Mouse (Mus musculus) spleen, adult 12 weeks (tissue): Measurements from ENCODE around the gene Clcn1.

Experiments used
- DNase-seq: peaks from one replicate; pipeline ENCODE4 v3.0.0; 2022; ENCODE audit warnings: low spot score

Clcn1 gene

DNA sequence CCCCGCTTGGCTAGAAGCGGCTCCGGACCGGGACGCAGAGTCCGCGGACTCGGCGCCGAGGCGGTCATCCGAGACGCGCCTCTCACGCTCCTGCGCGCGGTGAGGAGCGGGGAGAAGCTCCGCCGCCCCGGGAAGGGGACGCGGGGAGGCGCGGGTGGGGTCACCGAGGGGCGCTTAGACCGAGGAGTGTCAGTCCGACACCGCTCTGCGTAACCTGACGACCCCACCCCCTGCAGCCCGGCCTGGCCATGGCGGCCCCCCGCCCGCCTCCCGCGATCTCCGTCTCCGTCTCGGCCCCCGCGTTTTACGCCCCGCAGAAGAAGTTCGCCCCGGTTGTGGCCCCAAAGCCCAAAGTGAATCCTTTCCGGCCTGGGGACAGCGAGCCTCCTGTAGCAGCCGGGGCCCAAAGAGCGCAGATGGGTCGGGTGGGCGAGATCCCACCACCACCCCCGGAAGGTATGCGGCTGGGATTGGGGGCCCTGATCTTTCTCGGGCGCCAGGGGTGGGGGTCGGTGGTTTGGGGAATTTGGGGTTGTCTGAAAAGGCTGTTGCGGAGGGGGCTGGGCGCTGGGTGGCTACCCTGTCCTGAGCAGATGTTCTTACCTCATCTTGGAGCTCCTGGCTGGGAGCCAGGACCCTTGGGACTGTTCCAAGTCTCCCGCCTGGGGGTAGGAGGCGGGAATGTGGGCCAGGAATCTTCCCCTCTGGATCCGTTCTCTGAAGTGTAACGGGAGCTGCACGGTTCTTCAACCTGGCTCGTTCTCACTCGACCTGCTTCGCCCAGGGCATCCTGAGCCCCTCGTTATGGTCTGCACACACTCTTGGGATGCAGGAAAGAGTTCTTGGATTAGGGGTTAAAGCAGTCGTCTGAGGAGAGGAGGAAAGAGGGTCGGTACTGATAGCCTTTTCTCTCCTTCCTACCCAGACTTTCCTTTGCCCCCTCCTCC lies 63.8 kb downstream of the Clcn1 start:
- DNase-seq: no peak

DNA sequence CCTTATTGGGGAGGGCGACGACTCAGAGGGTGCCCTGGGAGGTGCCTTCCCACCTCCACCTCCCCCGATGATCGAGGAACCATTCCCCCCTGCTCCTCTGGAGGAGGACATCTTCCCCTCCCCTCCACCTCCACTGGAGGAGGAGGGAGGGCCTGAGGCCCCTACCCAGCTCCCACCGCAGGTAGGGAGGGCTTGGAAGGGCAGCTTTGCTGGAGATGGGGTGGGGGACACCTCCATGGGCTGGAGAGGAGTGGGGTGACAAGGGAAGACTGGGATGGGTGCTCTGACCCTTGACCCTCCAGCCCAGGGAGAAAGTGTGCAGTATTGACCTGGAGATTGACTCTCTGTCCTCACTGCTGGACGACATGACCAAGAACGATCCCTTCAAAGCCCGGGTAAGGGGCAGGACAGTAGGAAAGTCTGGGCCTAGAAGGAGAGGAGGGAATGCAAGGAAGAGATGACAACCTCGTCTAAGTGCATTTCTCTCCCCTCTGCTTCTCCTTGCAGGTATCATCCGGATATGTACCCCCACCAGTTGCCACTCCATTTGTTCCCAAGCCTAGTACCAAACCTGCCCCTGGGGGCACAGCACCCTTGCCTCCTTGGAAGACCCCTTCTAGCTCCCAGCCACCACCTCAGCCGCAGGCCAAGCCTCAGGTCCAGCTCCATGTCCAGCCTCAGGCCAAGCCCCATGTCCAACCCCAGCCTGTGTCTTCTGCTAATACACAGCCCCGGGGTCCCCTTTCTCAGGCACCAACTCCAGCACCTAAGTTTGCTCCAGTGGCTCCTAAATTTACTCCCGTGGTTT lies 64.7 kb downstream of the Clcn1 start:
- DNase-seq: no peak

DNA sequence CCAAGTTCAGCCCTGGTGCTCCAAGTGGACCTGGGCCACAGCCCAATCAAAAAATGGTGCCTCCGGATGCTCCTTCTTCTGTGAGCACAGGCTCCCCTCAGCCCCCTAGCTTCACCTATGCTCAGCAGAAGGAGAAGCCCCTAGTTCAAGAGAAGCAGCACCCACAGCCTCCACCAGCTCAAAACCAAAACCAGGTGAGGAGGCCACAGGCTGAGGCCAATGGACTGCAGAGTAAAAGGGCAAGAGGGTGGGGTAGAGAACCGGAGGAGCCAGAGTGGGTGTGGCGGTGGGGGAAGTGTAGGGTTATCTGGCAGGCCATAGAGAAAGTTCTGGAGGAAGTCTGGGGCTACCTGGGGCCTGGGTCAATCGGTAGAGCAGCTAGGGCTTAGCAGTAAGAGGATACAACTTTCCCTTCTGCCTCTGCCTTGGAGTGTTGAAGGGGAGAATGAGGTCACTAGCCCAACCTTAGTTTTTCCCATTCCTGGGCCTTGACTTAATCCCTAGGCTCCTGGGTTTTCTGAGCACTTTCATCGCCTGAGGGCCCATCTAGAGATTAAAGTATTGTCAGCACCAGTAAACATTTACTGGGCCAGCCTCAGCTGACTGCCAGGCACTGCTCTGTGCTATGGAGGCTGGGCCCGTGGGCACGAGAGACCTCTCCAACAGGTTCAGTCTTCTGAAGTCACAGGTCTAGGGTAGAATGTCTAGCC lies 65.4 kb downstream of the Clcn1 start:
- no peak for DNase-seq

GRCm38 (mm10) chr6:42352486-42352846 lies 66.0 kb downstream of the Clcn1 start:
- no peak for DNase-seq

DNA sequence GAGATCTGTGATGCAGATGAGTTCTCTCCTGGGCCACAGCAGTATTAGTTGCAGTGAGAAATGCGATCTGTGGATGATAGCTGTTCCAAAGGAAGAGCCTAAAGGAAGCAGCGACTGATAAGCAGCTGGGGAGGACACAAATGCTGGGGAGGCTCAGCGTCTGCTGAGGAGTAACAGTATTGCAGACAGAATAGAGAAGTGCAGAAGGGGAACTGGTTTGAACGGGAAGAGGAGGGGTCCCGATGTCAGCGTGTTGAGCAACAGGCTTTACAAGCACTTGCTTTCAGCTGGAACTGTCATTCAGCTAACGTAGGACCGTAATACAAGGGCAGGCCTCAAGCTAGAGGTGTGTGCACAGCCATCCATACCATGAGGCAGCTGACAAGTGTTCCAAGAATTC lies 66.7 kb downstream of the Clcn1 start:
- no peak for DNase-seq

GRCm38 (mm10) chr6:42354076-42355019 lies 67.9 kb downstream of the Clcn1 start:
- DNase-seq: no peak

DNA sequence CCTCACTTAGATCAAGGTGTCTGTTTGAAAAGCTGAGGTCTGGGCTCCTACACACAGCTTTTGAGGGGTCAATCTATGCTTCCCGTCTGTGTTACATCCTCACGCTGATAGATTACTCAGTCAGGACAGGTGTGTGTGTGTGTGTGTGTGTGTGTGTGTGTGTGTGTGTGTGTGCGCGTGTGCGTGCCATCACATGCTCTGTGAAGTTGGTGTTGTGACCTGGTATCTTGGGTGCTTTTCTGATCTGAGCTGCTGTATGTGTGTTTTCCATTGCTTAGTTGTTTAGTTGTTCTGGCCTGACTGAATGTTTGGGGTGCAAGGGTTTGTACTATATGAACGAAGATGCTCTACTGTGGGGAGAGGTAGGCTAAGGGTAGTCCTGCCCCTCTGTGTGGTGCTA lies 68.9 kb downstream of the Clcn1 start:
- DNase-seq: no peak

- DNase-seq: no peak
Observed at GRCm38 (mm10) chr6:42355794-42356600, 69.5 kb downstream of the Clcn1 start.

DNA sequence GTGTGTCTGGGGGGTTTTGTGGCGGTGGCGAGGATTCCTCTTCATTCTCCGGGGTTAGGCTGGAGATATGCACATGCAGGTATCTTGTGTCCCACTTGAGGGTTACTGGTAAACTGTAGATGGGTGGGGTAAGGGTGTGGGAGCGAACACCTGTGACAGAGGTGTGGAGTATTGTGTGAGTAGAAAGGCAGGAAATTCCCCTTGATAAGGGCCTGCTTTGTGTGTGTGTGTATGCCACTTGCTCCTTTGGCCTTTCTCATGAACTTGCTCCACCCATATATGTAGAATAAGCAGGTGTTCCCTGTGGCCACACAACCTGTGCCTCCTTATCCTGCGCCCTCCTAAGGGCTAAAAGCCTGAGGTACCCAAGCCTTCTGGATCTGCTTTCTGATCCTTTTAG lies 70.4 kb downstream of the Clcn1 start:
- no peak for DNase-seq

DNA sequence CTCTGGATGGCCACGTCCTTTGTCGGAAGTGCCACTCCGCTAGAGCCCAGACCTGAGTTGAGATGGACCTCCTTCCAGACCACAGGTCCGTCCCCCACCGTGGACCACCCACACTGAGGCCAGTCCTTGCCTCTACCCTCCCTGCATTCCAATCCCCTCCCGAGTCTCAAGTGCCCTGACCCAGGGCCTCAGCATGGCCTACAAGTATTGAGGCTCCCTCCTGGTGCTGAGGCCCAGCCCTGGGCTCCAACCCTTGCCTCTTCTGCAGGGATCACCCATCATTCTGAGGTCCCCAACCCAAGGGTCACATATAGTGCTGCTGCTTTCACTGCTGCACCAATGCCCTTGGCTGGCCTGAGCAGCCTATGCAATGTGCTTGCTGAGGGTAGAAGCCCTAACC lies 71.4 kb downstream of the Clcn1 start:
- no peak for DNase-seq

DNA sequence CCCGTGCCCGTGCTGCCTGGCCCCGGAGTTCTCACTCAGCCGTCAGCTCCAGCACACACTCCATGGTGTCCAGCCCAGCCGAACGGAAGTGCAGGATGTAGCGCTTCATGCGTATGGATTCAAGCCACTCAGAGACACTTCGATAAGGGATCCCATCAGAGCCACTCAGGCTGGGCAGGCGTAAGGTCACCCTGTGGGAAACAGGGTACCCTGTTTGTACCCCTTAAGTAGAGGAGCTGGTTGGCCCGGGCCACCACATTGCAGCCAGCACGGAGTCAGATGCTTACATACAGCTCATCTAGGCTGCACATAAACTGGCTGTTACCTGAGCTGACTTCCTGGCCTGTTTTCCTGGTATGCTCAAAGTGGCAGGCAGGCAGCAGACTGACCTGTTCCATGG lies 72.4 kb downstream of the Clcn1 start:
- DNase-seq: no peak

GRCm38 (mm10) chr6:42359364-42360147 lies 73.1 kb downstream of the Clcn1 start:
- DNase-seq: no peak

DNA sequence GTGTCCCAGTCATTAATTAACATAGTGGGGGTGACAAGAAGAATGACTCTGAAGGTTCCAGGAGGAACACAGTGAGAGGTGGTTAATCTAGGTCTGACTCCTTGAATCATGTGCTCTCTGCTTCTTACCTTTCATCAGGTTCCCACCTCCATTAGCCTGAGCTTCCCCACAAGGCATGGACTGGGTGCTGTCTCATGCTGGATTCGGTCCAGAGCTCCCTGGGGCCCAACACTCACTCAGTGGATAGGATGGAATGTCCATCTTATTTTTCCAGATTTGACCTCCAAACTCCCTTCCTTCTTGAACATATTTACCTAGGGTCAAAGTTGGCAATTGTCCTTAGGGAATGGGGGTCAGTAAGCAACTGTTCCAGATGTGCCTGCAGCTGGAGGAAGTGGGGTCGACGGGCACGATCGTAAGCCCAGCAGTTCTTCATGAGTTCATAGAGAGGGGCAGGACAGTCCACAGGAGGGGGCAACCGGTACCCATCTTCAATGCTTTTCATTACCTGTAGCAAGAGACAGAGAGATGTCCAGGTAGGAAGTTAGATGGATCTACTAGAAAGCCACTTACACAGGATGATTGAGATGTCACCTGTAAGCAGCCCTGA lies 73.9 kb downstream of the Clcn1 start:
- DNase-seq: no peak

DNA sequence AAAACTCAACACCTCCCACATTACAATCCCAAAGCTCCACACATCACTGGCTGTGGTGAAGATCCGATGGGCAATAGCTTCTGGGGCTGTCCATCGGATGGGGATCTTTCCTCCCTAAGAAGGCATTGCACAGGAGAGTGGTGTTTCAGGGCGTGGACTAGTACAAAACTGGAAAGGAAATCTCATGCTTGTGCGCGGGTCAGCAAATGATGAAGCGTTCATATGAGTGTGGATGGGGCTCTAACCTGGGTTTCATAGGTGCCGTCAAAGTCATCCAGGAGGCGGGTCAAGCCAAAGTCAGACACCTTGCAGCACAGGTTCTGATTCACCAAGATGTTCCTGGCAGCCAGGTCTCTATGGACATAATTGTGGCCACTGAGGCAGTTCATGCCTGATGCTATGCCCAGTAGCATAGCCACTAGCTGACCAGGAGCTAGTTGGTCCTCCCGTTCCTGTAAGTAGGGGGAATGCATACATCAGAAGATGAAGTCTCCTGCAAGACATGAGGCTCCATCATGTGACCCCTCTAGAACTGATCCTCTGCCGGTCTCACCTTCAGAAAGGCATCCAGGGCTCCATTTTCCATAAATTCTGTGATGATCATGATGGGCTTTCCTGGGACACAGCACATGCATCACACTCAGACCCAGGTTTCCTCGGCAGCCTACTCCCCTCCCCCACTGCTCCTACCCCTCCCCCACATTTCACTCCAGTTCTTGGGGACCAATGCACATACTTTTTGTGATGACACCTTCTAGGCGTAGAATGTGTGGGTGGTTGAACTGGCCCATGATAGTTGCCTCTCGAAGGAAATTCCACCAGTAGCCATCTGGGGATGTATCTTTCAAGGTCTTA lies 74.8 kb downstream of the Clcn1 start:
- no peak for DNase-seq

DNA sequence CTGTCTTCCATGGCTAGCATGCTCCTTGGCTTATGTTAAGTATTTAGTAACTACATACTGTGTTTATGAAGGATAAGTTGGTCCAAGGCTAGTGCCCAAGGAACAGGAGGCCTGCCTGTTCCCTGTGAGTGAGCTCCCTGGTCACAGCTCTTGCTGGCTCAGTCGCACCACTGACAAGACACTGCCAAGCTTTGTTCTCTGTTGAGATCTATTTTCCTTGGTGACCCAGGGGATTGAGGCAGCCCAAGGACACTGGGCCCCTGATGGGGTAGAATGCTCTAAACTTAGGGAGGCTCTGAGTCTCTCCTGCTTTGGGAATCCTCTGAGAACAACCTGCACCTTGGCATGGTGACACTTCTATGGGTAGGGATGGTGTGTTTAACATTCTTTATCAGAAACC lies 75.6 kb downstream of the Clcn1 start:
- DNase-seq: no peak

- DNase-seq: no peak
Observed at GRCm38 (mm10) chr6:42362497-42362896, 76.0 kb downstream of the Clcn1 start.

GRCm38 (mm10) chr6:42362974-42363373 lies 76.5 kb downstream of the Clcn1 start:
- no peak for DNase-seq

GRCm38 (mm10) chr6:42364066-42364465 lies 77.6 kb downstream of the Clcn1 start:
- DNase-seq: no peak
